Mouse (Mus musculus) heart, embryonic 10.5 days (tissue): ENCODE measurements around the gene Dlg1. TPM values are rescaled to one million over a fixed set of nuclear protein-coding genes. Genes with fewer than 3 reads are reported as not detected.

ENCODE experiments used
- DNase-seq: peaks from one replicate; pipeline ENCODE4 v3.0.0-alpha.2; 2017; ENCODE audit warnings: low spot score
- H3K27ac ChIP-seq: fragments of 300-500 bp; sonication (generic); 2 replicates; pipeline ENCODE4 v1.5.1; 2016; ENCODE audit warnings: mild to moderate bottlenecking
- H3K27me3 ChIP-seq: fragments of 300-500 bp; sonication (generic); 2 replicates; pipeline ENCODE4 v1.6.1; 2016; ENCODE audit warnings: mild to moderate bottlenecking; ENCODE audit not compliant: poor library complexity, insufficient read depth, severe bottlenecking
- H3K36me3 ChIP-seq: fragments of 300-500 bp; sonication (generic); 2 replicates; pipeline ENCODE4 v1.6.1; 2016; ENCODE audit warnings: mild to moderate bottlenecking, moderate library complexity
- H3K4me1 ChIP-seq: fragments of 300-500 bp; sonication (generic); 2 replicates; pipeline ENCODE4 v1.6.1; 2016; ENCODE audit warnings: mild to moderate bottlenecking
- H3K4me3 ChIP-seq: fragments of 300-500 bp; sonication (generic); 2 replicates; pipeline ENCODE4 v1.5.1; 2016; ENCODE audit warnings: mild to moderate bottlenecking, moderate library complexity
- H3K9me3 ChIP-seq: fragments of 300-500 bp; sonication (generic); 2 replicates; pipeline ENCODE4 v1.6.1; 2016; ENCODE audit warnings: mild to moderate bottlenecking, moderate library complexity
- WGBS: fragments of 180-500 bp; shearing (Covaris S2); methylation state at CpG from one replicate; pipeline ENCODE4 v1.1.7; 2016; 5-methylcytosine and 5-hydroxymethylcytosine counted together
- polyA plus RNA-seq: library from polyadenylated mRNA; unstranded; fragments of >200 nt; fragmentation: Nextera tagmentation; extraction: Ambion mirVana; gene quantifications from 2 replicates; pipeline ENCODE4 v1.2.1, GENCODE M21; 2016

Dlg1 gene
- polyA plus RNA-seq, 1 experiment from 2014 or later = 25.5 TPM

DNA sequence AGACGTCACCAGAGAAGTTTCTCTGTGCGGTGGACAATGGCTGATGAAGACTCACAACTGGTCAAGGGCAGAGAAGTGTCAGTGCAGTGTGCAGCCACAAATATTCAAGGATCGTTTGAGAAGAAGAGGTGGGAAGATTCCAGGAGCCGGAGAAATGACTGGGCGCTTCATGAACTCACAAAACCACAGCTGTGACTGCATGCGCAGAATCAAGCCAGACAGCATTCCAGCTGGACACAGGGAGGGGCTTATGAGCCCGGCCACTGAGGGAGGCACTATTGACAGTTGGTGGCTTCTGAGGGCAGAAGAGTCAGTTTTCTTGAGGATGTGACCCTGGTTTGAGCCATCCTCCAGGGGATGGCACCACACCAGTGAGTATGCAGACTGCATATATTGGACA is 24.9 kb upstream of the Dlg1 start:
- H3K4me1 ChIP-seq = peaks cover 12% of the 10 kb centered on the region; the same call in 1 of the 2 replicates
- 61% methylated on average over 7 of the region's 7 CpGs for WGBS
- peak overlapping the region; percentile 0; the same call in 1 of the 2 replicates for H3K27ac ChIP-seq
- no peaks in the 10 kb centered on the region for H3K9me3 ChIP-seq
- no peaks in the 10 kb centered on the region for H3K27me3 ChIP-seq
- DNase-seq = no peak
- H3K4me3 ChIP-seq = no peak overlapping the region
- H3K36me3 ChIP-seq = no peaks in the 10 kb centered on the region

DNA sequence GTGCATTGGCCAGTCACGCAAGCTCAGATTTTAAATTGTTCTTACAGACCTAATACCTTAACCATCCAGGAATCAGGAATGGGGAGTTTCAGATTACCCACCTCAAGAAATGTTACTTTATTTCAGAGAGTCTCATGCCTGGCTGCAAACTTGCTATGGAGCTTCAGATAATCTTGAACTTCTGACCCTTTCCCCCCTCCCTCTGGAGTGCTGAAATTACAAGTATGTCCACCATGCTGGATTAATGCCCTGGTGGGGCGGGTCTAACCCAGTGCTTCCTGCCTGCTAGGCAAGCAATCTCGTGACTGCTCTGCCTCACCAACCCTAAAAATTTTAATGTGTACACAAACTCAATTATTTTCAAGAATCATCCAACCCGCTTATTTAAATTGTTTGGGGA is 23.3 kb upstream of the Dlg1 start:
- WGBS = 70% methylated on average over 4 of the region's 4 CpGs
- H3K36me3 ChIP-seq = no peaks in the 10 kb centered on the region
- no peak overlapping the region for H3K27ac ChIP-seq
- no peaks in the 10 kb centered on the region for H3K27me3 ChIP-seq
- DNase-seq = no peak
- no peaks in the 10 kb centered on the region for H3K9me3 ChIP-seq
- no peak overlapping the region for H3K4me3 ChIP-seq
- H3K4me1 ChIP-seq = peaks cover 12% of the 10 kb centered on the region; the same call in 1 of the 2 replicates

DNA sequence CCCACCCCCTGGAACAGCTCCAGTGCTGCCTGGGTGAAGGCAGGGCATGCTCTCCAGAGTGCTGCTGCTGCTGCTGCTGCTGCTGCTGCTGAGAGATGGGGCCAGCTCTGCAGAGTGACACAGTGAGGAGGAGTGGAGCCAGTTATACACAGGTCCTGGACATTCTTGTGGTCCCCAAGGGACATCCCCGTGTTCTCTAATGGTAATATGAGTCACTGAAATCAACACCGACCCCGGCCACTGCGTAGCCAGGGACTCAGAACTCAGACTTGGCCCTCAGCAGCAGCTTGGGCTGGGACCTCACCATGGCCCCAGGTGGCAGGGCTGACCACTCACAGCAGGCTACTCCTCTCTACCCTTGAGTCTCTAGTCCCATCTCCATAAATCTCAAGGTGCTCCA is 21.5 kb upstream of the Dlg1 start:
- H3K27me3 ChIP-seq = no peaks in the 10 kb centered on the region
- H3K27ac ChIP-seq = no peak overlapping the region

DNA sequence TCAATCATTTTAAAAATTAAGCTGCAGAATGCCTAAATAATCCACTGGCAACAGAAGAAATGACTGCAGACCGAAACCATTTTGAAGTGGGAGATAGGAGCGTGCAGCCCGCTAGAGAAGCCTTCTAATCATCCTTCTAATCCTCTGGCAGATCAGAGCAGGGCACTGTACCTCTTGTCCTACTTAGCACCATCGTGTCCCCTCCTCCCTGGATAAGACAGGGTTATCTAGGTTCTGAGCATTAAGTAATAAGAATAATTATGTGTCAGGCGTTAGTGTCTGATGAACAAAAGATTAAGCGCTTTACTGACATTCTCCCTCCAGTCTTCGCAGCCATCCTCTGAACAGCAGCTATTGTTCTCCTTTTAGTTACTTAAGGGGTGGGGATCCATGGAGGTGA is 16.0 kb upstream of the Dlg1 start:
- Histone ChIP-seq H3K27me3 (no peaks in the 10 kb centered on the region), H3K9me3 (no peaks in the 10 kb centered on the region), H3K36me3 (no peaks in the 10 kb centered on the region), H3K4me1 (peaks cover 19% of the 10 kb centered on the region), H3K4me3 (no peak overlapping the region), H3K27ac (no peak overlapping the region)
- WGBS = 70% methylated on average over 7 of the region's 7 CpGs
- no peak for DNase-seq

More for the DNA sequence above, 21.5 kb upstream of the Dlg1 start:
- H3K4me3 ChIP-seq = no peak overlapping the region
- WGBS = 51% methylated on average over 4 of the region's 4 CpGs
- no peaks in the 10 kb centered on the region for H3K36me3 ChIP-seq
- DNase-seq = no peak
- H3K4me1 ChIP-seq = peaks cover 12% of the 10 kb centered on the region; the same call in 1 of the 2 replicates
- H3K9me3 ChIP-seq = no peaks in the 10 kb centered on the region

DNA sequence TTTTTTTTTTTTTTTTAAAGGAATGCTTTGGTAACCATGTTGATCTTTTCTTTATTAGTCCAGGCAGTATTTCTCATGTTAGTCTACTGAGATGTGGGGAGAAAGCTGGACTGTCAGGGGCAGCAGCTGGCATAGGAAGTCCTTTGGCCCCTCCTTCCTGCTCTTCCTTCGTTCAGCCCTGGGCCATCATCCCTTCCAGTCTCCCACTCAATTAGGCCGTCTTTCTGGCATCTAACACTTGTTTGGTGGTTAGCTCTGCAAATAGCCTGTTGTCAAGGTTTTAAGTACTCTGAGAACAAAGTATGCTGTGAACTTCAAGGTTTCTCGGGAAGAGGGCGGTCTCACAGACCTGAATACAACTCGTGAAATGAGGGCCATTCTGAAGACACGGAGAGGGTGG is 12.5 kb upstream of the Dlg1 start:
- Histone ChIP-seq H3K4me3 (peak overlapping the region; percentile 31), H3K36me3 (no peaks in the 10 kb centered on the region), H3K27ac (no peak overlapping the region; the same call in 1 of the 2 replicates), H3K4me1 (peaks cover 19% of the 10 kb centered on the region), H3K9me3 (no peaks in the 10 kb centered on the region), H3K27me3 (no peaks in the 10 kb centered on the region)
- DNase-seq = no peak
- 16% methylated on average over 6 of the region's 6 CpGs for WGBS

- peak overlapping the region; percentile 36; the same call in 1 of the 2 replicates for H3K27ac ChIP-seq
- H3K4me3 ChIP-seq = no peak overlapping the region
- no peaks in the 10 kb centered on the region for H3K9me3 ChIP-seq
- H3K4me1 ChIP-seq = peaks cover 19% of the 10 kb centered on the region
- H3K27me3 ChIP-seq = no peaks in the 10 kb centered on the region
- DNase-seq = no peak
- 76% methylated on average over 3 of the region's 3 CpGs for WGBS
- H3K36me3 ChIP-seq = no peaks in the 10 kb centered on the region
These were observed 11.7 kb upstream of the Dlg1 start for GRCm38 (mm10) chr16:31651541-31651940.

- Histone ChIP-seq H3K4me1 (peaks cover 19% of the 10 kb centered on the region), H3K9me3 (no peaks in the 10 kb centered on the region), H3K27me3 (no peaks in the 10 kb centered on the region), H3K36me3 (no peaks in the 10 kb centered on the region), H3K27ac (no peak overlapping the region), H3K4me3 (no peak overlapping the region)
- WGBS = 71% methylated on average over 9 of the region's 9 CpGs
- no peak for DNase-seq
These were observed 11.0 kb upstream of the Dlg1 start for GRCm38 (mm10) chr16:31652115-31652843.

DNA sequence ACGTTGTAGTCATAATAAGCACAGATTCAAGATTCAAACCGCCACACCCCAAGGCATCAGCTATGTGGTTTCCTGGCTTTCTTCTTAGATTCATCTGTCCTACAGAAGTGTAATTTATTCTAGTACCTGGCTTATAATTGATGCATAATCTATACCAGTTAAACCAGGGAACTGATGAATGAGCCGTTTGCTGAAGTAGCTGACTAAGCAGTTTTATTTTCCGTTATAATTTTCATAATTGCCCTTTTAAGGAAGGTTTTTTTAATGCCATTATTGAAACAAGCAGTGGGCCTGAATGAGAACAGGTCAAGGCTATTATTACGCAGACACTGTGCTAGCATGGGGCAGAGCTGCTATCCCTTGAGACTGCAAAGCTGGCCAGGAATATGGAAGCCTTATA is 9.6 kb upstream of the Dlg1 start:
- H3K36me3 ChIP-seq = no peaks in the 10 kb centered on the region
- no peaks in the 10 kb centered on the region for H3K9me3 ChIP-seq
- WGBS = 84% methylated on average over 5 of the region's 5 CpGs
- H3K4me3 ChIP-seq = no peak overlapping the region
- H3K27me3 ChIP-seq = no peaks in the 10 kb centered on the region; the same call in 1 of the 2 replicates
- H3K4me1 ChIP-seq = peaks cover 19% of the 10 kb centered on the region
- no peak for DNase-seq
- no peak overlapping the region for H3K27ac ChIP-seq

- DNase-seq = no peak
- H3K27me3 ChIP-seq = no peaks in the 10 kb centered on the region; the same call in 1 of the 2 replicates
- H3K9me3 ChIP-seq = no peaks in the 10 kb centered on the region
- no peak overlapping the region for H3K4me3 ChIP-seq
- peaks cover 21% of the 10 kb centered on the region for H3K4me1 ChIP-seq
- H3K36me3 ChIP-seq = no peaks in the 10 kb centered on the region
- WGBS = 82% methylated on average over 7 of the region's 7 CpGs
- no peak overlapping the region for H3K27ac ChIP-seq
These were observed 9.2 kb upstream of the Dlg1 start for GRCm38 (mm10) chr16:31654021-31654420.

DNA sequence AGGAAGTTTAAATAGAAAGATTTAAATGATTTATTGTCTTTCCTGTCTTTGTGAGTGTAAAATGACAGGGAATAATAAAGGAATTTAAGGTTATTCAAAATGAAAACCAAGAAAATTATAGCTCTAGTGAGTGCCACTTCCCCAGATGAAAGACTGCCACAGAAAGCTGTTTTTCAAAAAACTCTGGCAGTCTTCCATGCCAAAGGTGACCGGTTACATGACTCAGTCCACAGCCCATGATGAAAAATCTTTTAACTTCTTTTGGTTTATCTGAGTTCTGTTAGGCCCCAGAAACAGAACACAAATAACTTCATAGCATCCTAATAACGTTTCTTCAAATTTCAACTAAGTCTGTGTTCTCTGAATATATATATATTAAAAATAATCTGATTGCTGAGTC is 7.7 kb upstream of the Dlg1 start:
- Histone ChIP-seq H3K4me1 (peaks cover 23% of the 10 kb centered on the region), H3K36me3 (no peaks in the 10 kb centered on the region), H3K9me3 (no peaks in the 10 kb centered on the region), H3K27ac (no peak overlapping the region), H3K27me3 (no peaks in the 10 kb centered on the region; the same call in 1 of the 2 replicates), H3K4me3 (no peak overlapping the region)
- no peak for DNase-seq
- WGBS = 78% methylated on average over 2 of the region's 2 CpGs

DNA sequence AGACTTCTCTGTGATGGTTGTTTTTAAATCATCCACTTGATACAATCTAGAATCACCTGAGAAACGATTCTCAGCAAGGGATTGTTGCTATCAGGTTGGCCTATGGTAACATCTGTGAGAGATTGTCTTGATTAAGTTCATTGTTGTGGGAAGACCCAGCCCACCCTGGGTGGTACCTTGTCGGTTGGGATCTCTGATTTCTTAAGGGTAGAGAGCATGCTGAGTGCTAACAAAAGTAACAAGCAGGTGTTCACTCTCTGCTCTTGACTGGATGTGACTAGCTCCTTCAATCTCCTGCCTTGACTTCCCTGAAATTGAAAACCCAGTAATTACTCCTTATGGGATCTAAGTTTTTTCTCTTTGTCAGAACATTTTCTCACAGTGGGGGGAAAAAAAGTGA is 5.7 kb upstream of the Dlg1 start:
- Histone ChIP-seq H3K4me3 (no peak overlapping the region), H3K36me3 (no peaks in the 10 kb centered on the region), H3K27me3 (no peaks in the 10 kb centered on the region; the same call in 1 of the 2 replicates), H3K9me3 (no peaks in the 10 kb centered on the region), H3K4me1 (peaks cover 9% of the 10 kb centered on the region), H3K27ac (no peak overlapping the region)
- 22% methylated on average over 2 of the region's 2 CpGs for WGBS
- no peak for DNase-seq

DNA sequence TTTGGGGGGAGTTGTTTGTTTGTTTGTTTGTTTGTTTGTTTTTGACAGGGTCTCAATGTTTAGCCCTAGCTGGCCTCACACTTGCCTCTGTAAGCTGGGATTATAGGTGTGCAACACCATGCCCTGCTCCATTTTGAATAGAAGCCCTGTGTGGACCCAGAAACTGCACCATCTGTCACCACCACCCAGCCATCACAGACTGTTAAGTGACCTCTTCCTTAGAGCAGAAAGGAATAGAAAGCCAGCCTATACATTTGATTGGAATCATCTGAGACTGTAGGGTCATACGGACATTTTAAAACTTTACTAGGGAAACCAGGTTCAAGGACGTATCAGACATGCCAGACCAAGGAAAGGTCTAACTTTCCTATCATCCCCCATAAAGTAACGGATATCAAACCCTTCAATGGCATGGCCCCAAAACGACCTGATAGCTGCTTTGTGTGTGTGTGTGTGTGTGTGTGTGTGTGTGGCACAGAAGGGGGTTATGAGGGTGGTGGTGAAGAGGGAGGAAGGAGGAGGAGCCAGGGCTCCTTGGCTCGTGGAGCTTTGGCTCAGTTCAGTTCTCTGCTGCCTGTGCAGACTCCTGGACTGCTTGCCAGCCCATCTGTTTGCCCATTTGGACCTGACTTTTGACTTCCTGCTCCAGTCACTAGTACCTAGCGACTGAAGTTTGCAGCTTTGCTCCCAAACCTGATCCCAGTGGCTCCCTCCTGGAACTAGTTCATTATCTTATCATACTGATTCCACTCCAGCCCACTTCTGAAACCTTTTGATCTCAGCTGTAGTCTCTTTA is 4.5 kb upstream of the Dlg1 start:
- Histone ChIP-seq H3K27ac (no peak overlapping the region), H3K4me1 (peaks cover 13% of the 10 kb centered on the region)
- WGBS = 43% methylated on average over 6 of the region's 6 CpGs

DNA sequence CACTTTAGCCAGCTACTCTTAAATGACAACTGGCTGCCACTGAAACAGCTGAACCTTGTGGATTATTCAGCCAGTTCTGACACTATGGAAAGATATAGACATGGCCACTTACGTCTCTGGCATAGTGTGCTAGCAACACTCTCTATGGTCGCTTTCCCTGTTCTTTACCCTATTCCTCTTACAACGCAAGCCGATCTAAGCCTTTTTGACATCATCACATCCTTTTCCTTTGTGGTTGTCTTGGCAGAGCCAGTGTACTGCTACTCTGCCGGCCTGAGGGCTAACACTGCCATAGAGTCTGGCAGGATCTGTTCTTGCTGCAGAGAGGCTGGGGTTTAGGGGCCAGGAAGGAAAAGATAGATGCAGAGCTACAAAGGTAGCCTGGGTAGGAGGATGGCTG is 3.8 kb upstream of the Dlg1 start:
- 56% methylated on average over 5 of the region's 5 CpGs for WGBS
- no peak overlapping the region for H3K27ac ChIP-seq
- no peaks in the 10 kb centered on the region for H3K36me3 ChIP-seq
- H3K4me3 ChIP-seq = no peak overlapping the region
- no peaks in the 10 kb centered on the region for H3K9me3 ChIP-seq
- H3K27me3 ChIP-seq = no peaks in the 10 kb centered on the region; the same call in 1 of the 2 replicates
- DNase-seq = no peak
- peaks cover 13% of the 10 kb centered on the region for H3K4me1 ChIP-seq

More for the DNA sequence above, 4.5 kb upstream of the Dlg1 start:
- H3K27me3 ChIP-seq = no peaks in the 10 kb centered on the region; the same call in 1 of the 2 replicates
- H3K9me3 ChIP-seq = no peaks in the 10 kb centered on the region
- no peak overlapping the region for H3K4me3 ChIP-seq
- no peaks in the 10 kb centered on the region for H3K36me3 ChIP-seq
- no peak for DNase-seq
